Mouse (Mus musculus) ES-CJ7 (cell line): ENCODE measurements at regions not wholly inside any gene's neighbourhood (a gene's known extent, or its start where the extent isn't known, plus 50 kb on each side); places are given as distances from the start of the nearest gene placed in this dataset.

ENCODE experiments used
- DNase-seq: peaks from one replicate; pipeline ENCODE4 v3.0.0; 2011; ENCODE audit warnings: low read depth, low spot score

DNA sequence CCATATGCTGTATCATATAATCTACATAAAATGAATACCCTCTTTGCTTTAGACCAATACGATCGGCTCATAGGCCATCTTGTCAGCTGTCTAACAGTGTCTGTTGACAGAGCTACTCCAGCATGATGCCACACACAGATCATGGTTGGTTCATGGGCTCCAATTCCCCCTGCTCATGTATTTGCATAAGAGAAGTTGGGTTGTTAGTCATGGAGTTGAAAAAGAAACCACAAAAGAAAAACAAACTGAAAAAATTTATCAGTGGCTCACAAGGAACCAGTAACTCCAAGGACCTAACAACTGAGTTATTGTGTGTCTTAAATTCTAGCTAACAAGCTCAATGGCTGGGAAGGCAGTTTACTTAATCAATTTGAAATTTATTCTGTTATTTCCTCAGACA, 176.1 kb upstream of the Arhgap18 start:
- DNase-seq: no peak

DNA sequence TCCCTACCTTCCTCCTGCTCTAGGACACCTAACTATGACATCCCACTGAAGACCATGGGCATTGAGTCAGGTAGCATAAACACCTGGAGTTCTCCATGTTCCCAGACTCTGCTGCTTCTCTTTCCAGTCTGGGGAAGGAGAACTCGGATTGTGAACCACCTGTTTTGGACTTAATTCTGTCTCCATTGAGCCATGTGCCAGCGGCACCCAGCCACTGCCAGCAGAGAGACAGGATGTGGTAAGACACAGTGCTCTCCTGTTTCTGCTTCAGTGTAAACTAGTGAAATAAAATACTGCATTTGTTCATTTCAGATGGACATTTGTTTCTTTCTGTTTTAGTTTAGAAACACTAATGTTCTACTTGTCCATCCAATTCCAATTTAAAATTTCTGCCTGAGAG, 168.1 kb upstream of the Arhgap18 start:
- no peak for DNase-seq

DNA sequence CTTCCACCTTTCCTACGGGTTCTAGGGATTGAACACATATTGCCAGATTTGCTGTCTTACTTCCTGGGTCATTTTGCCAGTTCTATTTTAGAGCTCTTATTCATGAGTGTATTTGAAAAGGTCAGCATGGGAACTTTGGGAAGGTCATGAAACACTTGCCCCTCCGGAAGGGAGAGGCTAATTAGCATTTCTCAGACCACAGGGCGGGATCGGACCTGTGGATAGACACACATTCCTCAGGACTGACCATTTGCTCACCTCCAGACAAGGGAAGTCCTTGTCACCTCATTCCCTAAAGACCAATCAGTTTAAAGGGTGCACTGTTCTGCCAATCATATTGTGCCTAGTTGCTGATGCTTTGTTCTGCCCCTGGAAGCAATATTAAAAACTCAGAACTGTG, 146.1 kb upstream of the Arhgap18 start:
- peak; percentile 41 for DNase-seq

DNA sequence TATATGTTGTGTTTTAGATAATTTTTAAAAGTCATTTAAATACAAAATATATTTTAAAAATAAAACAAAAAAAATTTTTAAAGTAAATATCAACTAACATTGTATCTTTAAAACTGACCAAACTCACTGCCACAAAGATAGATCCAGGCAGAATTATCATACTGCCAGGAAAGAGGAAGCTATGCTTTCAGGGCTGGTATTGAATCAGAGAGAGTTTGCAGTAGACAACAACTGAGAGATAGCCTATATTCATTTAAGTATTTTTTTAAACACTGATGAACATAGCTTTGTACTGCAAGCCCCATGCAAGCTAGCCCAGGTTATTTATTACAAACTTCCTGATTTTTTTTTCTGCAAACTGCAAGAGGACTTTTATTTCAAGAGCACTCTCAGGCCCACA, 142.0 kb upstream of the Arhgap18 start:
- no peak for DNase-seq

DNA sequence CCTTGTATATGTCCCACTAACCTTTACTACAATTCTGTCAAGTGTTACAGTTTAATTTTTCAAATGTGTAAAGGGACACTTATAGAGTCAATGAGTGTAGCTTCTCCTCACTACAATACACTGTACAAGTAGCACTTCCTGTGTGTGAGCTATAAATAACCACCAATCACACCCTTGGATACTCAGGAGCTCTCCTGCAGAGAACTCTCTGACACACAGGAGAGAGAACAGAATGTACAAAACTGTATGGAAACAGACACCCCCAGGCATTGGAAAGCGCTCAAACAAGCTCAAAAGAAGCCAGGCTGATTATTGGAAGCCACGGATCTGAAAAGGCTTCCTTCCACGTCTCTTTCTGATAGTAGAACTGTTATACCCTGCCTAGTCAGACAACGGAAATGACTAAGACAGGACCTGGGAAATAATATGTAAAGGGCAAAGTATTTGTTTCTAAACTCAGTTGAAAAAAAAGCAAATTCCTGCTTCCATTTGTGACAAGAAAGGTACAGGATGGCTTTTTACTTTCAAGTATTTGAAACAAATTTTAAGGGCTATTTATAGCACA, 122.9 kb upstream of the Arhgap18 start:
- no peak for DNase-seq

DNA sequence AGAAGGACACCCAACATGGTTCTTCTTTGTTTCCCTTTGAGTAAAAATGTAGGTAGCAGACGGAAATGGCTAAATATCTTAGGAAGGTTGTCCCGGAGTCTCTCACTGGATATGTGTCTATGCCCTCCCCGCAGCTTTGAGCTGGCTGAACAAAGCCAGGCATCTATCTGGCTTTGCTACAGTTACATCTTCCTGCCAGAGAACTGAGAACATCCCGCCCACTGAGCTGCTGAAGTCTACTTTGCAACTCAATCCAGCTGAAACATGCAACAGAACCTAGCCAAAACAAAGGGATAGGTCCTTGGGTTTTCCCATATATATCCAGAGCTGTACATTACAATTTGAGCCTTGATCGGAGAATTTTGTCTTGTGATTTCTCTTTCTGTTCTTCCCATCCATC, 121.0 kb upstream of the Arhgap18 start:
- no peak for DNase-seq

DNA sequence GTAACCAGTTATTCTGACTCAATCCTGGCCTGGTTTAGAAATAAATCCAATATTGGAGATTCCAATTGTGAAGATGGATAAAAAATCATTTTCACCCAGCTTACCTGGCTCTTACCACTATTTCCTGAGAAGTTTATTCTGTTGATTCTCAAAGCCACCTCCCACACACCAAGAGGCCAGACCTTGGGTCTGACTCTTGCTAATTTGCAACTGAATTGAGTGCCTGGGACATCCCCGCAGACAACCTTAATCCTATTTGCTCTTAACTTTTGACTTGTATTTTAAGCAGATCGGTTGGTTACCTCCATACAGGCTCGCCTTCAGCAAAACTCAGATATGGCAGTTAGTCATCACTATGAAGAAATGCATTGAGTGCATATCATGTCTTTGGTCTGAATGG, 115.8 kb upstream of the Arhgap18 start:
- no peak for DNase-seq

DNA sequence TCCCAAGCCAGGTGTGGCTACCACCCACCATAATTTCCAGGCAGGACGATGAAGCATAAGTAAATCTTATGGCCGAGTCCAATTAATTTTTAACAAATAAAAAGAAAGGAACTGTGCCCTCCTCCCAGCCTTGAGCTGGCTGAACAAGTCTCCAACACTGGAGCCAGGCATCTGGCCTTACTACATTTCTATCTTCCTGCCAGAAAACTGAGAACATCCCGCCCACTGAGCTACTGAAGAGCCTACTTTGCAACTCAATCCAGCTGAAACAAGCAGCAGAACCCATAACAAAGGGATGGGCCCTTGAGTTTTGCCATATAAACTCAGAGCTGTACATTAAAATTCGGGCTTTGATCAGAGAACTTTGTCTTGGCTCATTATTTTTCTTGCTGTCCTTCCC, 115.2 kb upstream of the Arhgap18 start:
- peak; percentile 42 for DNase-seq

DNA sequence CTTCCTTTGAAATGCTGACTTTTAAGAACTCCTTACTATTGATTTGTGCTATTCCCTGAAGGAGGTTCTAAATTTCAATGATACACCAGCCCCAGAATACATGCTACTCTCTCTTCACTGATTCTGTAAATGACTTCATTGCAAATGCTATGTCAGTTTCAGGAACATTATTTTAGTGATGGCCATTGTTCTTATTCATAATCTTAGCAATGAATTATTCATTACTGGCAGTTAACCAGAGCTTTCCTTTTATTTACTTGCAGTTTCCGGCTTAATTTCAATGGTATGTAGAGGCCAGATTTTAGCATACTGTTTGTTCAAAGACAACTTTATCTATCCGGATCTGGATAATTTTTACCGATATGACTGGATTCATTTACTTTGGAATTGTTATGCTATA, 114.1 kb upstream of the Arhgap18 start:
- no peak for DNase-seq

DNA sequence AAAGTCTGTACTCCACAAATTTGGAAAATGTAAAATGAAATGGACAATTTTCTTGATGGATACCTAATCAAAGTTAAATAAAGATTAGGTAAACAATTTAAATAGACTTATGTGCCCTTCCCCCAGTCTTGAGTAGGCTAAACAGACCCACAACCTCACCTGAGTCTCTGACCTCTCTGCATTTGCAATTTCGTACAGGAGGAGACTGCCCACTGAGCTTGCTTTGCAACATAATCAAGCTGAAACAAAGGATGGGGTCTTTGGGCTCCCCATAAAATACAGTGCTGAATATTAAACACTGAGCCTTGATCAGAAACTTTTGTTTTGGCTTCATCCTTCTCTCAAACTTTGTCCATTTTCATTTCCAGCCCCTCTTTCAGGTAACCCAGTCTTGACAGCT, 100.1 kb upstream of the Arhgap18 start:
- peak; percentile 76 for DNase-seq

DNA sequence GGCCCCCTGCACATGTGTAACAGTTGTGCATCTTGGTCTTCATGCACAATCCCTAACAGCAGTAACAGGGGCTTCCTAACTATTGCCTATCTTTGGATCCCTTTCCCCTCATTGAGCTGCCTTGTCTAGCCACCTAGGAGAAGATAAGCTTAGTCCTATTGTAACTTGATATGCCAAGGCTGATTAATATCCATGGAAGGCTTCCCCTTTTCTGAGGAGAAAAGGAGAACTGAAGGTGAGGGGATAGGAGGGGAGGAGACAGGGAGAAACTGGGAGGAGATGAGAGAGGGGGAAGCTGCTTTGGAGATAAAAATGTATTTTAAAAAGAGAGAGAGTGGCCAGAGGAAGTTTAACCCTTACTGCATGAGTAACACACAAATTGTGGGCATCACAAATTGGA, 89.0 kb upstream of the Arhgap18 start:
- no peak for DNase-seq

DNA sequence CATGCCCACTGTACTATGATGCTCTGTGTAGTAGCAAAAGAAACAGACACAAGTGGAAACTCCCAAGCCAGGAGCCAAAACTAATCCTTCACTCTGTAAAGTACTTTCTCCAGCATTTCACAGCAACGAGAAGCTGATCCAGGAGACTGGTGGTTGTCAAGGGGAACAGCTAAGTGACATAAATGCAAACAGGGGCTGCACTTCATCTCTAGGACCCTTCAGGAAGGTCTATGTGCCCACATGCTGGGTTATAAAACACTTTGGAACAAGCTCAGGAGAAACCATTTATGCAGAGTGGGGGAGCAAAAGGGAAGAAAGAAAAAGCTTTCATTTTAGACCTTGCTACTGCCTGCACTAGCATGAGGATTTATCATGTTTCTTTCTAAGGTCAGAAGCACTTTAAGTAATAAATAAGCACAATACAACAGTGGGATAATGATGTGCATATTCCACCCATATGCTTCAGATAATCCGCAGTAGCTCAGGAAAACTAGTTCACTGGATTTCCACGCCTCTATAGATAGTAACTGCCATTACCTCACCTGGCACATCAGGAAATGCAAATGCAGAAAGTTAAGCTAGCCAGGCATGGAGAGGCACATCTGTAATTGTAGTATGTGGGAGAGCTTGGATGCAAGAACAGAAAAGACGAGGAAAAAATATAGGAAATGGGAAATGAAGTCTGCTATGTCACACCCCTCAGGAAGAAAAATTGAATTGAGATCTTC, 73.6 kb upstream of the Arhgap18 start:
- DNase-seq: no peak

DNA sequence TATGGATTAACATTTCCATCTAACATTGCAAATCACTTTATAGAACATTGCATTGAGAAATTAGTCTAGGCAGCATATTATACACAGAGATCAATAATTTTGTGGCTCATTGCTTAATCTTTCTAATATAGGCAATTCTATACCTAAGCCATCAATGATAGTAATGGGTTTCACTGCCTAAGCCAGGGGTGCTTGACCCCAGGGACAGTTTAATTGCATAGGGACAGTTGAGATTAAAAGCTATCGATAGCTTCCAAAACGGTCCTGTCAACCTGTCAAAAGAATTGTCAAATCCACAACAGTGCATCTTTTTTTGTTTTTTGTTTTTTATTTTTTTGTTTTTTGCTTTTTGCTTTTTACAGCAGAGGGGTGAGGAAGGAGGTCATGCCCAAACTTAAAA, 58.5 kb upstream of the Arhgap18 start:
- no peak for DNase-seq

DNA sequence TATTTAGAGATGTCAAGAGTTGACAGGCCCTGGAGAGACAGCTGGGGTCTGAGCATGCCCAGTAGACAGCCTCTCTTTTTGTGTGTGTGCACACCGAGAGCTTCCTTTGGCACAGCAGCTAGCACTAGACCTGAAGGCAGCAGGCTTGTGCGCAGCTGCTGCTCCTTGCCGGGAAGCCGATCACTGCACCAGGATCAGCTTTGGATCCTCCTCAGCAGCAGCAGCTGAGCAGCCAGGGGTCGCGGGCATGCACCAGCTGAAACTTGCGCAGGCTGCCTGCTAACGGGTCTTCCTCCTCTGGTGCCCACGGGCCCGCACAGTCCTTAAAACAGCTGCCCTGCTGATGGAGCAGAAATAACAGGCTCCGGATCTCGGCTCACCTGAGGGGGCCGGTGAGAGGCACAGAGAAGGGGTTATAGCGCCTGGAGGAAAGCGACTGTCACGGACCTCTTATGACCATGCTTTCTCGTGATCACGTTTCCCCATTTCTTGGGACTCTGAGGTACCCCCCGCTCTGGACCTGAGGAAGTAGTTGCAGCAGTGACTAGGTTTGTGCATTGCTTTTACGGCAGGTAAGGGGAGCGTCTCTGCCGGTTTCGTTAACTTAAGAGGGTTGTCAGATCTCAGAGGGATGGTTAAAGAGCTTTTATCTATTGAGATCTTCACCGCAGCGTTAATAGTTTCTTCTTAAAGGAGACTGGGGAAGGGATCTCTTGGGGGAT, 57.8 kb upstream of the Arhgap18 start:
- DNase-seq: peak; percentile 59
